Mouse (Mus musculus): ENCODE measurements around the gene Pde4d. TPM values are rescaled to one million over a fixed set of nuclear protein-coding genes. Genes with fewer than 3 reads are reported as not detected.

Gene Pde4d
- polyA plus RNA-seq, 1 experiment from 2014 or later = 19.1 TPM

DNA sequence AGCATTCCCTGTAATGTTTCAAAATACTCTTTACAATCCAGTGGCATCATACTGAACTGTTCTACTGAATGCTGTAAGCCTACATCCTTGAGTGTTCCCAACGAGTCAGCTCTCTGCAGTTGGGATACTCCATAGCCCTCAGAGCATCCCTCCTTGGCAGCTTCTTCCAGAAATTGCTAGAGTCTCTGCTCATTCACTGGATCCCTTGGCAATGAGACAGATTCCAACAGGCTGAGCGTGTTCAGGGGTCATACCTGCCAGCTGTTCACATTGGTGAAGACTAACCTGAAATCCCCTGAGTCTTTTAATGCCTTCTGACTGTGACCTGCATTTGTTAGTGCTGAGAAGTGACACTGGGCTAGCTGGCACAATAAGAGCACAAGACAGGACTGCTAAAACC lies 1173.5 kb downstream of the Pde4d start:
- H3K27ac ChIP-seq (replicated peaks) = no peak overlapping the region
- H3K9ac ChIP-seq = no peak overlapping the region
- no peaks in the 10 kb centered on the region for H3K9me3 ChIP-seq (replicated peaks)
- ATAC-seq (ENCODE audit: insufficient number of reproducible peaks, low FRiP score, low TSS enrichment, low read depth) = no peak
- no peaks in the 10 kb centered on the region for H3K36me3 ChIP-seq
- no peak overlapping the region for H3K4me3 ChIP-seq (replicated peaks)
- peaks cover 8% of the 10 kb centered on the region; the same call in 1 of the 2 replicates for H3K4me1 ChIP-seq
- no peak overlapping the region for H3K4me2 ChIP-seq (replicated peaks)
- no peaks in the 10 kb centered on the region for H3K27me3 ChIP-seq
- WGBS = 79% methylated on average over 2 of the region's 2 CpGs

- H3K4me1 ChIP-seq = peaks cover 8% of the 10 kb centered on the region; the same call in 1 of the 2 replicates
- no peak for ATAC-seq (ENCODE audit: insufficient number of reproducible peaks, low FRiP score, low TSS enrichment, low read depth)
- no peak overlapping the region for H3K4me3 ChIP-seq (replicated peaks)
- no peak overlapping the region for H3K4me2 ChIP-seq (replicated peaks)
- no peaks in the 10 kb centered on the region for H3K9me3 ChIP-seq (replicated peaks)
- 89% methylated on average over 11 of the region's 11 CpGs for WGBS
- no peaks in the 10 kb centered on the region for H3K27me3 ChIP-seq
- H3K36me3 ChIP-seq = no peaks in the 10 kb centered on the region
- no peak overlapping the region for H3K27ac ChIP-seq (replicated peaks)
- H3K9ac ChIP-seq = no peak overlapping the region
These were observed 1175.1 kb downstream of the Pde4d start for GRCm38 (mm10) chr13:109624772-109625349.

- H3K27me3 ChIP-seq = no peaks in the 10 kb centered on the region
- H3K36me3 ChIP-seq = no peaks in the 10 kb centered on the region
- no peaks in the 10 kb centered on the region for H3K9me3 ChIP-seq (replicated peaks)
- H3K4me2 ChIP-seq (replicated peaks) = no peak overlapping the region
- ATAC-seq (ENCODE audit: insufficient number of reproducible peaks, low FRiP score, low TSS enrichment, low read depth) = no peak
- WGBS = 80% methylated on average over 18 of the region's 18 CpGs
- no peak overlapping the region for H3K9ac ChIP-seq
- H3K4me3 ChIP-seq (replicated peaks) = no peak overlapping the region
- H3K27ac ChIP-seq (replicated peaks) = no peak overlapping the region
- H3K4me1 ChIP-seq = peaks cover 8% of the 10 kb centered on the region; the same call in 1 of the 2 replicates
These were observed 1175.8 kb downstream of the Pde4d start for GRCm38 (mm10) chr13:109625466-109626129.

DNA sequence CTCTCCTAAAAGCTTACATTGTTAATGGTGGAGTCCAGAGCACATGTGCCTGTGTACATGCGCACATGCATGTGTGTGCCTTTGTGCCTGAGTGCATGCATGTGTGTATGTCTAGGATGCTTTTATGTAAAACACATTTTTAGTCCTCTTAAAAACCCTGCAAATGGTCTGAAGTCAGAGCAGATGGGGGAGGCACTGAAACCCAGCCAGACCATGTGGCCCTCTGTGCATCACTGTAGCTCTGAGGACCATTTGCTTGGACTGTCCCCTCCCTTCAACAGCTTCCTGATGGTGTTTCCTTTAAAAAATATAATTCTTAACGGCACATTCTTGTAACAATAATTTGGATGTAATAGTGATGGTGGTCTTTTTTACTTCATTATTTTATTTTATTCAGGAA lies 1177.5 kb downstream of the Pde4d start:
- Histone ChIP-seq H3K4me1 (peaks cover 9% of the 10 kb centered on the region; the same call in 1 of the 2 replicates), H3K9ac (no peak overlapping the region), H3K27ac (replicated peaks) (no peak overlapping the region), H3K9me3 (replicated peaks) (no peaks in the 10 kb centered on the region), H3K27me3 (no peaks in the 10 kb centered on the region), H3K4me2 (replicated peaks) (no peak overlapping the region), H3K36me3 (no peaks in the 10 kb centered on the region), H3K4me3 (replicated peaks) (no peak overlapping the region)
- WGBS = 62% methylated on average over 2 of the region's 2 CpGs
- no peak; the same call in 1 of the 2 replicates for ATAC-seq (ENCODE audit: insufficient number of reproducible peaks, low FRiP score, low TSS enrichment, low read depth)

- no peak overlapping the region for H3K27ac ChIP-seq (replicated peaks)
- no peaks in the 10 kb centered on the region for H3K9me3 ChIP-seq (replicated peaks)
- WGBS = 90% methylated on average over 4 of the region's 4 CpGs
- H3K9ac ChIP-seq = no peak overlapping the region
- H3K4me2 ChIP-seq (replicated peaks) = no peak overlapping the region
- ATAC-seq (ENCODE audit: insufficient number of reproducible peaks, low FRiP score, low TSS enrichment, low read depth) = no peak
- no peaks in the 10 kb centered on the region for H3K36me3 ChIP-seq
- no peaks in the 10 kb centered on the region for H3K27me3 ChIP-seq
- peaks cover 18% of the 10 kb centered on the region for H3K4me1 ChIP-seq
- no peak overlapping the region for H3K4me3 ChIP-seq (replicated peaks)
These were observed 1178.9 kb downstream of the Pde4d start for GRCm38 (mm10) chr13:109628606-109629005.

- no peak for ATAC-seq (ENCODE audit: insufficient number of reproducible peaks, low FRiP score, low TSS enrichment, low read depth)
- 80% methylated on average over 5 of the region's 5 CpGs for WGBS
These were observed 1179.5 kb downstream of the Pde4d start for GRCm38 (mm10) chr13:109629216-109629615.

DNA sequence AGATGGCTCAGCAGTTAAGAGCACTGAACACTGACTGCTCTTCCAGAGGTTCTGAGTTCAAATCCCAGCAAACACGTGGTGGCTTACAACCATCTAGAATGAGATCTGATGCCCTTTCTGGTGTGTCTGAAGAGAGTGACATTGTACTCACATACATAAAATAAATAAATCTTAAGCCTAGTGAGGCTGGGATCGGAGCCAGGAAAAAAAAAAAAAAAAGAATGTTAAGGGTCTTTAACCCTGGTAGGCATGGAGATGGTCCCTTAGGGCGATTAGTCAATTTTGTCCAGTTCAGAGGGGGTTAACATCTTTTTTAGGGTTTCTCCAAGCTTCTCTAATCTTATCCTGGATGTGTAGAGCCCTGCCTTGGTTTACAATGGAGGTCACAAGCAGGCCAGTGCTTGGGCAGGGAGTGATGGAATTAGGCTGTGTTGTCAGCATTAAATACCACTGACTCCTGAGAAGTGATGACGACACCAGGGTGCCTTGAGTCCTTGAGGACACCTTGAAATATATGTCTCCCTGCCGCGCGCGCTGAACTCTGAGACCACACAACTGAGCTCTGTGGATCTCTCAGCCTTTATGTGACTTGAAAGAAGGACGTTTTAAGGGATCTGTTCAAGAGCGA lies 1181.8 kb downstream of the Pde4d start:
- H3K9me3 ChIP-seq (replicated peaks) = no peaks in the 10 kb centered on the region
- H3K27me3 ChIP-seq = 0 out of 2 replicates have a peak, but pooled peaks cover 3% of the 10 kb centered on the region
- H3K4me3 ChIP-seq (replicated peaks) = no peak overlapping the region
- H3K27ac ChIP-seq (replicated peaks) = no peak overlapping the region
- peaks cover 11% of the 10 kb centered on the region for H3K4me1 ChIP-seq
- H3K4me2 ChIP-seq (replicated peaks) = no peak overlapping the region
- no peaks in the 10 kb centered on the region for H3K36me3 ChIP-seq
- no peak overlapping the region for H3K9ac ChIP-seq
- ATAC-seq (ENCODE audit: insufficient number of reproducible peaks, low FRiP score, low TSS enrichment, low read depth) = no peak
- 42% methylated on average over 10 of the region's 10 CpGs for WGBS

More at GRCm38 (mm10) chr13:109629216-109629615, 1179.5 kb downstream of the Pde4d start:
- peaks cover 18% of the 10 kb centered on the region for H3K4me1 ChIP-seq
- no peak overlapping the region for H3K9ac ChIP-seq
- no peak overlapping the region for H3K4me2 ChIP-seq (replicated peaks)
- no peaks in the 10 kb centered on the region for H3K27me3 ChIP-seq
- no peaks in the 10 kb centered on the region for H3K36me3 ChIP-seq
- H3K27ac ChIP-seq (replicated peaks) = no peak overlapping the region
- no peak overlapping the region for H3K4me3 ChIP-seq (replicated peaks)
- no peaks in the 10 kb centered on the region for H3K9me3 ChIP-seq (replicated peaks)

DNA sequence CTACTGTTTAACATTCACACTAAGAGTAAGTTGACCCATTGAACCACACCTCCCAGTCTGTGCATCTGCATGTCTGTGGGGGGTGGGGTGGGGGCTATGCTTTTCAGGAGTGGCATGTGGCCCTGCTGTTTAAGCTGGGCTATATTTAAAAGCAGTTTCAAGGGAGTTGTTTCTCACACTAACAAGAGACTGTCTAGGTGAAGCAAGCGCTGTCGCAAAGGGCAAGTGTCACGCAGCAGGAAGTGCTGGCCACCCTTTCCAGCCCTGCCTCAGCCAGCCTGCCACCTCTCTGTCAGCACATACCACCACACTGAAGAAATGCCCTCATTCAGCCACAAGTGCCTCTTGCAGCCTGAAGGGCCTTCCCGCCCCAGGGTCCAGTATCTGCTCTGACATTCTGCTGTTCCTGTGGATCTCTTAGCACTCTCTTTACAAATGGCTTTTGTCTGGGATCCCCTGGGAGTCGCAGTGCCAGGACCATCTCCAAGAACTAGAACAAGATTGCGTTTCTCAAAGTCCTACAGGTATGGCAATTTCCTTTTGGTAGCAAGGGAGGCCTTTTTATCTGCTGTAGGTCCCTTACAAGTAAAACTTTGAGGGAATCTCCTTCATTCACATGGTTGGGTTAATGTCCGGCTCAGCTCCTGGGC lies 1182.8 kb downstream of the Pde4d start:
- Histone ChIP-seq H3K27ac (replicated peaks) (no peak overlapping the region), H3K4me1 (peaks cover 11% of the 10 kb centered on the region), H3K4me3 (replicated peaks) (no peak overlapping the region), H3K4me2 (replicated peaks) (no peak overlapping the region), H3K9me3 (replicated peaks) (no peaks in the 10 kb centered on the region), H3K36me3 (no peaks in the 10 kb centered on the region), H3K9ac (no peak overlapping the region), H3K27me3 (0 out of 2 replicates have a peak, but pooled peaks cover 3% of the 10 kb centered on the region)
- no peak; the same call in 1 of the 2 replicates for ATAC-seq (ENCODE audit: insufficient number of reproducible peaks, low FRiP score, low TSS enrichment, low read depth)
- 31% methylated on average over 7 of the region's 7 CpGs for WGBS

DNA sequence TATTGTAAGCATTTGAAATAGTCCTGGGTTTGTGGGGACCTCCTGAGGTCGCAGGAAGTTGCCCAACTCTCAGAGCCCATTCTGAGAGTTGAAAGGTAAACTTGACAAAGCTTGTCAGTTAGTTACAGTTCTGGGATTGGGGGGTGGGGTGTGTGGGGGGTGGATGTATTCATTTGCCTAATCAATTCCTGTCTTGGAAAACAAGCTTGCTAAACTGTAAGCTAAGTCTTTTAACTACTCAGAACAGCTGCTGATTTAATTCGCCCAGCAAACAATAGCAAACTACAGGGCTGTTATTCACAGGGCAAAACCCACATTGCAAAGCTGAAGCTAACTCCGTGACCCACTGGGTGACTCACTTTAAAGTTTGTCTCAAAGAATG lies 1183.3 kb downstream of the Pde4d start:
- H3K9me3 ChIP-seq (replicated peaks) = no peaks in the 10 kb centered on the region
- 0 out of 2 replicates have a peak, but pooled peaks cover 3% of the 10 kb centered on the region for H3K27me3 ChIP-seq
- H3K4me3 ChIP-seq (replicated peaks) = no peak overlapping the region
- H3K36me3 ChIP-seq = no peaks in the 10 kb centered on the region
- no peak overlapping the region for H3K27ac ChIP-seq (replicated peaks)
- H3K4me2 ChIP-seq (replicated peaks) = no peak overlapping the region
- H3K9ac ChIP-seq = no peak overlapping the region
- peaks cover 11% of the 10 kb centered on the region for H3K4me1 ChIP-seq
- ATAC-seq (ENCODE audit: insufficient number of reproducible peaks, low FRiP score, low TSS enrichment, low read depth) = no peak
- 24% methylated on average over 3 of the region's 3 CpGs for WGBS

- Histone ChIP-seq H3K4me1 (peaks cover 11% of the 10 kb centered on the region), H3K9ac (no peak overlapping the region), H3K4me3 (replicated peaks) (no peak overlapping the region), H3K4me2 (replicated peaks) (no peak overlapping the region), H3K27me3 (0 out of 2 replicates have a peak, but pooled peaks cover 3% of the 10 kb centered on the region), H3K27ac (replicated peaks) (no peak overlapping the region), H3K9me3 (replicated peaks) (no peaks in the 10 kb centered on the region), H3K36me3 (no peaks in the 10 kb centered on the region)
- WGBS = 69% methylated on average over 10 of the region's 10 CpGs
- no peak for ATAC-seq (ENCODE audit: insufficient number of reproducible peaks, low FRiP score, low TSS enrichment, low read depth)
These were observed 1186.3 kb downstream of the Pde4d start for GRCm38 (mm10) chr13:109635901-109636520.

- no peak overlapping the region for H3K9ac ChIP-seq
- H3K4me3 ChIP-seq (replicated peaks) = no peak overlapping the region
- no peaks in the 10 kb centered on the region for H3K36me3 ChIP-seq
- no peaks in the 10 kb centered on the region for H3K4me1 ChIP-seq
- H3K9me3 ChIP-seq (replicated peaks) = no peaks in the 10 kb centered on the region
- 0 out of 2 replicates have a peak, but pooled peaks cover 3% of the 10 kb centered on the region for H3K27me3 ChIP-seq
- ATAC-seq (ENCODE audit: insufficient number of reproducible peaks, low FRiP score, low TSS enrichment, low read depth) = no peak
- H3K27ac ChIP-seq (replicated peaks) = no peak overlapping the region
- no peak overlapping the region for H3K4me2 ChIP-seq (replicated peaks)
These were observed 1188.5 kb downstream of the Pde4d start for GRCm38 (mm10) chr13:109638273-109638672.

Data from embryonic facial prominence, embryonic 15.5 days (tissue).